Mouse (Mus musculus) liver, embryonic 11.5 days (tissue): ENCODE results near the gene Haghl. TPM values are rescaled to one million over a fixed set of nuclear protein-coding genes. Genes with fewer than 3 reads are reported as not detected.

ENCODE experiments used
- ATAC-seq: fragments of 200-750 bp; cut with Nextera tagmentation; replicated peaks from 2 replicates; pipeline ENCODE4 v1.8.0; 2017; ENCODE audit warnings: moderate number of reproducible peaks, mild to moderate bottlenecking, moderate TSS enrichment, moderate library complexity; ENCODE audit not compliant: low FRiP score
- DNase-seq: peaks from one replicate; pipeline ENCODE4 v3.0.0-alpha.2; 2017; ENCODE audit warnings: low spot score
- H3K27ac ChIP-seq: fragments of 300-500 bp; sonication (generic); 2 replicates; pipeline ENCODE4 v1.5.1; 2014; ENCODE audit warnings: mild to moderate bottlenecking, low read depth, low read length, control low read depth
- H3K27me3 ChIP-seq: fragments of 300-500 bp; sonication (generic); replicated peaks from 2 replicates; pipeline ENCODE4 v1.6.1; 2014; ENCODE audit warnings: low read length, mixed read lengths; ENCODE audit not compliant: control insufficient read depth, insufficient read depth
- H3K36me3 ChIP-seq: fragments of 300-500 bp; sonication (generic); 2 replicates; pipeline ENCODE4 v1.6.1; 2014; ENCODE audit warnings: mild to moderate bottlenecking, low read length, moderate library complexity, mixed read lengths; ENCODE audit not compliant: control insufficient read depth, insufficient read depth
- H3K4me1 ChIP-seq: fragments of 300-500 bp; sonication (generic); replicated peaks from 2 replicates; pipeline ENCODE4 v1.6.1; 2014; ENCODE audit warnings: low read length, mixed read lengths; ENCODE audit not compliant: control insufficient read depth, insufficient read depth
- H3K4me2 ChIP-seq: fragments of 300-500 bp; sonication (generic); 2 replicates; pipeline ENCODE4 v1.6.1; 2014; ENCODE audit warnings: mild to moderate bottlenecking, control low read depth, moderate library complexity
- H3K4me3 ChIP-seq: fragments of 300-500 bp; sonication (generic); 2 replicates; pipeline ENCODE4 v1.5.1; 2014; ENCODE audit warnings: low read depth, low read length, control low read depth
- H3K9ac ChIP-seq: fragments of 300-500 bp; sonication (generic); 2 replicates; pipeline ENCODE4 v1.6.1; 2014; ENCODE audit warnings: low read depth, low read length, control low read depth
- H3K9me3 ChIP-seq: fragments of 300-500 bp; sonication (generic); 2 replicates; pipeline ENCODE4 v1.6.1; 2016; ENCODE audit warnings: low read length, inconsistent platforms, mixed read lengths; ENCODE audit not compliant: control insufficient read depth
- WGBS: fragments of 180-500 bp; shearing (Covaris S2); extraction: QIAGEN DNeasy Blood & Tissue Kit; methylation state at CpG from one replicate; pipeline ENCODE4 v1.1.7; 2014; 5-methylcytosine and 5-hydroxymethylcytosine counted together
- polyA plus RNA-seq: library from polyadenylated mRNA; unstranded; fragments of >200 nt; fragmentation: Nextera tagmentation; extraction: Ambion mirVana; gene quantifications from 2 replicates; pipeline ENCODE4 v1.2.1, GENCODE M21; 2014

Haghl gene
- polyA plus RNA-seq, result 22.7 and 25.0 TPM in 2 replicates

GRCm38 (mm10) chr17:25785281-25785745 is at the start of gene Haghl:
Gene Haghl (minus strand): TSS chr17:25785673.
- Histone ChIP-seq H3K9ac (peak within 1 kb of the TSS; percentile 76), H3K27me3 (no peaks in the 10 kb centered on the region), H3K4me2 (peak within 1 kb of the TSS; percentile 92), H3K9me3 (no peaks in the 10 kb centered on the region), H3K4me1 (peaks cover 9% of the 10 kb centered on the region), H3K36me3 (peaks cover 22% of the 10 kb centered on the region), H3K27ac (peak within 1 kb of the TSS; percentile 73), H3K4me3 (peak within 1 kb of the TSS; percentile 73)
- WGBS, result under 1% methylated on average over 23 of the region's 23 CpGs
- DNase-seq (peak; percentile 96), ATAC-seq (peak; percentile 78)

- Histone ChIP-seq H3K4me3 (peak overlapping the region; percentile 85), H3K27ac (no peak overlapping the region), H3K9ac (peak overlapping the region; percentile 88), H3K4me1 (peaks cover 60% of the 10 kb centered on the region), H3K4me2 (peak overlapping the region; percentile 99), H3K9me3 (no peaks in the 10 kb centered on the region), H3K36me3 (peaks cover 38% of the 10 kb centered on the region), H3K27me3 (no peaks in the 10 kb centered on the region)
- DNase-seq (no peak), ATAC-seq (no peak)
- 91% methylated on average over 12 of the region's 12 CpGs for WGBS
Observed at GRCm38 (mm10) chr17:25834595-25835222, 49.2 kb upstream of the Haghl start.

GRCm38 (mm10) chr17:25833961-25834594 is 48.6 kb upstream of the Haghl start:
- H3K36me3 ChIP-seq, result peaks cover 33% of the 10 kb centered on the region
- no peaks in the 10 kb centered on the region for H3K27me3 ChIP-seq
- DNase-seq, result no peak
- peaks cover 61% of the 10 kb centered on the region for H3K4me1 ChIP-seq
- H3K4me2 ChIP-seq, result peak overlapping the region; percentile 99
- peak overlapping the region; percentile 85 for H3K4me3 ChIP-seq
- no peak for ATAC-seq
- H3K9me3 ChIP-seq, result no peaks in the 10 kb centered on the region
- H3K9ac ChIP-seq, result peak overlapping the region; percentile 88
- peak overlapping the region; percentile 97 for H3K27ac ChIP-seq
- 42% methylated on average over 6 of the region's 6 CpGs for WGBS

- Histone ChIP-seq H3K36me3 (peaks cover 32% of the 10 kb centered on the region), H3K9me3 (no peaks in the 10 kb centered on the region), H3K4me2 (peak within 1 kb of the TSS; percentile 99), H3K4me1 (peaks cover 64% of the 10 kb centered on the region), H3K27me3 (no peaks in the 10 kb centered on the region), H3K9ac (peak within 1 kb of the TSS; percentile 88), H3K27ac (peak within 1 kb of the TSS; percentile 97), H3K4me3 (peak within 1 kb of the TSS; percentile 85)
- peak; percentile 50 for ATAC-seq
- no peak for DNase-seq
- under 1% methylated on average over 24 of the region's 24 CpGs for WGBS
Observed at GRCm38 (mm10) chr17:25833291-25833663, 47.8 kb upstream of the Haghl start, which contains the start of gene Stub1. Gene Stub1 (minus strand): TSS chr17:25833404.

- Histone ChIP-seq H3K4me2 (peak overlapping the region; percentile 99), H3K36me3 (peaks cover 35% of the 10 kb centered on the region), H3K4me1 (peaks cover 62% of the 10 kb centered on the region), H3K9ac (peak overlapping the region; percentile 88), H3K27me3 (no peaks in the 10 kb centered on the region), H3K9me3 (no peaks in the 10 kb centered on the region), H3K4me3 (peak overlapping the region; percentile 85), H3K27ac (peak overlapping the region; percentile 97)
- under 1% methylated on average over 77 of the region's 77 CpGs for WGBS
- ATAC-seq, result peak; percentile 90
- peak; percentile 99 for DNase-seq
Observed at GRCm38 (mm10) chr17:25832436-25833290, 47.2 kb upstream of the Haghl start.

- WGBS, result 50% methylated on average over 21 of the region's 21 CpGs
- no peak for ATAC-seq
- no peak for DNase-seq
- Histone ChIP-seq H3K27me3 (no peaks in the 10 kb centered on the region), H3K4me3 (peak overlapping the region; percentile 85), H3K9me3 (no peaks in the 10 kb centered on the region), H3K9ac (peak overlapping the region; percentile 88), H3K27ac (peak overlapping the region; percentile 97), H3K4me1 (peaks cover 53% of the 10 kb centered on the region), H3K36me3 (peaks cover 44% of the 10 kb centered on the region), H3K4me2 (peak overlapping the region; percentile 99)
Observed at GRCm38 (mm10) chr17:25831451-25832281, 46.2 kb upstream of the Haghl start.

GRCm38 (mm10) chr17:25830806-25831431 is 45.4 kb upstream of the Haghl start:
- H3K9ac ChIP-seq, result peak overlapping the region; percentile 88
- peaks cover 49% of the 10 kb centered on the region for H3K36me3 ChIP-seq
- H3K4me1 ChIP-seq, result peaks cover 45% of the 10 kb centered on the region
- peak overlapping the region; percentile 85 for H3K4me3 ChIP-seq
- H3K4me2 ChIP-seq, result peak overlapping the region; percentile 99
- WGBS, result 85% methylated on average over 14 of the region's 14 CpGs
- no peaks in the 10 kb centered on the region for H3K27me3 ChIP-seq
- no peaks in the 10 kb centered on the region for H3K9me3 ChIP-seq
- DNase-seq (no peak), ATAC-seq (no peak)
- no peak overlapping the region for H3K27ac ChIP-seq
